ENCODE assay signal across 21 mouse cellular contexts in genomic region chr6:31137351-31137750, GRCm38 (mm10).
DNase-seq lines count a peak whose midpoint lies in the region; ATAC-seq and TF ChIP-seq lines count a peak whose summit lies in the region.
"Had no signal": no experiment of that assay in that cellular context is flagged by ENCODE, and none has a peak within 500 bp of the region (broad histone marks: within the 10 kb centered on the region; RNA-seq: fewer than 3 reads in every experiment).

No protein-coding gene starts in this region.

- TF ChIP-seq EP300 in liver, postnatal 0 days (IDR thresholded peaks at IDR 0.05; ENCODE audit: low read depth) = no peak

- H3K27me3 ChIP-seq in heart, embryonic 12.5 days (replicated peaks) = no peaks in the 10 kb centered on the region
- no peaks in the 10 kb centered on the region for H3K27me3 ChIP-seq in kidney, embryonic 14.5 days (ENCODE audit: control insufficient read depth, insufficient read depth, low read length)
- no peaks in the 10 kb centered on the region for H3K27me3 ChIP-seq in liver, postnatal 0 days (ENCODE audit: insufficient read depth, low read length)
- H3K27me3 ChIP-seq in liver, embryonic 11.5 days (replicated peaks; ENCODE audit: control insufficient read depth, insufficient read depth, low read length) = no peaks in the 10 kb centered on the region
- H3K27me3 ChIP-seq in forebrain, embryonic 14.5 days (replicated peaks; ENCODE audit: control insufficient read depth, insufficient read depth, low read length) = no peaks in the 10 kb centered on the region
- H3K27me3 ChIP-seq: embryonic facial prominence, embryonic 15.5 days; forebrain, embryonic 15.5 days; hindbrain, embryonic 13.5 days; liver, embryonic 13.5 days; megakaryocyte, embryonic 14.5 days; midbrain, embryonic 15.5 days; neural tube, embryonic 12.5 days; stomach, embryonic 15.5 days had no signal

- no peak overlapping the region for H3K27ac ChIP-seq in heart, embryonic 12.5 days (ENCODE audit: poor library complexity, severe bottlenecking)
- no peak overlapping the region for H3K27ac ChIP-seq in kidney, embryonic 14.5 days (ENCODE audit: low read depth, low read length)
- no peak overlapping the region for H3K27ac ChIP-seq in liver, postnatal 0 days (ENCODE audit: low read depth)
- no peak overlapping the region for H3K27ac ChIP-seq in liver, embryonic 11.5 days (ENCODE audit: low read depth, low read length)
- no peak overlapping the region for H3K27ac ChIP-seq in forebrain, embryonic 14.5 days (ENCODE audit: low read depth, low read length)
- H3K27ac ChIP-seq: embryonic facial prominence, embryonic 15.5 days; forebrain, embryonic 15.5 days; hindbrain, embryonic 13.5 days; liver, embryonic 13.5 days; midbrain, embryonic 15.5 days; neural tube, embryonic 12.5 days; stomach, embryonic 15.5 days had no signal

- DNase-seq in heart, adult 11 months = peak; percentile 98
- DNase-seq in kidney, adult 18-20 months = peak; percentile 50
- DNase-seq in liver, postnatal 0 days = no peak
- DNase-seq in liver, embryonic 11.5 days (ENCODE audit: low spot score) = no peak
- peak; percentile 71 for DNase-seq in skeletal muscle tissue, adult 2 months (ENCODE audit: low read depth, low spot score)
- DNase-seq in forebrain, embryonic 14.5 days (ENCODE audit: low spot score) = no peak
- DNase-seq: adrenal gland, postnatal 25 days; cerebellum, adult 11 months; cerebellum, adult 9-11 months; layer of hippocampus, postnatal 36 days; liver, embryonic 13.5 days had no signal

- no peaks in the 10 kb centered on the region for H3K36me3 ChIP-seq in heart, embryonic 12.5 days
- H3K36me3 ChIP-seq in kidney, embryonic 14.5 days (ENCODE audit: control insufficient read depth, insufficient read depth, low read length) = no peaks in the 10 kb centered on the region
- H3K36me3 ChIP-seq in liver, postnatal 0 days (replicated peaks; ENCODE audit: insufficient read depth, low read length) = no peaks in the 10 kb centered on the region
- no peaks in the 10 kb centered on the region for H3K36me3 ChIP-seq in liver, embryonic 11.5 days (ENCODE audit: control insufficient read depth, insufficient read depth, low read length)
- H3K36me3 ChIP-seq in forebrain, embryonic 14.5 days (ENCODE audit: control insufficient read depth, insufficient read depth, low read length) = no peaks in the 10 kb centered on the region
- H3K36me3 ChIP-seq: embryonic facial prominence, embryonic 15.5 days; forebrain, embryonic 15.5 days; hindbrain, embryonic 13.5 days; liver, embryonic 13.5 days; midbrain, embryonic 15.5 days; neural tube, embryonic 12.5 days; stomach, embryonic 15.5 days had no signal

- no peak for ATAC-seq in heart, embryonic 12.5 days (ENCODE audit: insufficient number of reproducible peaks, low FRiP score)
- ATAC-seq in kidney, embryonic 14.5 days (ENCODE audit: low FRiP score, low TSS enrichment) = no peak
- ATAC-seq in liver, postnatal 0 days = peak; percentile 36; the same call in 1 of the 2 replicates
- ATAC-seq in liver, embryonic 11.5 days (replicated peaks; ENCODE audit: low FRiP score) = no peak
- ATAC-seq in forebrain, embryonic 14.5 days = no peak
- ATAC-seq: midbrain, embryonic 15.5 days had no signal

- no peaks in the 10 kb centered on the region for H3K9me3 ChIP-seq in heart, embryonic 12.5 days (replicated peaks)
- H3K9me3 ChIP-seq in kidney, embryonic 14.5 days (ENCODE audit: control insufficient read depth, low read length) = peaks cover 7% of the 10 kb centered on the region; the same call in 1 of the 2 replicates
- no peaks in the 10 kb centered on the region for H3K9me3 ChIP-seq in liver, postnatal 0 days (ENCODE audit: low read length)
- no peaks in the 10 kb centered on the region for H3K9me3 ChIP-seq in liver, embryonic 11.5 days (ENCODE audit: control insufficient read depth, low read length)
- peaks cover 3% of the 10 kb centered on the region; the same call in 1 of the 2 replicates for H3K9me3 ChIP-seq in forebrain, embryonic 14.5 days (replicated peaks; ENCODE audit: control insufficient read depth, low read length)
- H3K9me3 ChIP-seq: embryonic facial prominence, embryonic 15.5 days; liver, embryonic 13.5 days; megakaryocyte, embryonic 14.5 days; midbrain, embryonic 15.5 days; stomach, embryonic 15.5 days had no signal

- no peak overlapping the region for H3K9ac ChIP-seq in heart, embryonic 12.5 days
- H3K9ac ChIP-seq in kidney, embryonic 14.5 days (ENCODE audit: low read depth, low read length) = no peak overlapping the region
- H3K9ac ChIP-seq in liver, postnatal 0 days (replicated peaks) = no peak overlapping the region
- no peak overlapping the region for H3K9ac ChIP-seq in liver, embryonic 11.5 days (ENCODE audit: low read depth, low read length)
- no peak overlapping the region for H3K9ac ChIP-seq in forebrain, embryonic 14.5 days (ENCODE audit: low read length)
- H3K9ac ChIP-seq: embryonic facial prominence, embryonic 15.5 days; forebrain, embryonic 15.5 days; hindbrain, embryonic 13.5 days; liver, embryonic 13.5 days; lung, embryonic 14.5 days; midbrain, embryonic 15.5 days; neural tube, embryonic 12.5 days; stomach, embryonic 15.5 days had no signal

- H3K4me2 ChIP-seq in heart, embryonic 12.5 days = no peak overlapping the region
- H3K4me2 ChIP-seq in kidney, embryonic 14.5 days (replicated peaks; ENCODE audit: low read depth, low read length) = no peak overlapping the region
- H3K4me2 ChIP-seq in liver, postnatal 0 days (ENCODE audit: low read depth, low read length) = no peak overlapping the region
- no peak overlapping the region for H3K4me2 ChIP-seq in liver, embryonic 11.5 days
- H3K4me2 ChIP-seq in forebrain, embryonic 14.5 days (ENCODE audit: low read length) = no peak overlapping the region
- H3K4me2 ChIP-seq: embryonic facial prominence, embryonic 15.5 days; forebrain, embryonic 15.5 days; hindbrain, embryonic 13.5 days; liver, embryonic 13.5 days; lung, embryonic 14.5 days; midbrain, embryonic 15.5 days; neural tube, embryonic 12.5 days; stomach, embryonic 15.5 days had no signal

- H3K4me1 ChIP-seq in heart, embryonic 12.5 days (replicated peaks) = peaks cover 15% of the 10 kb centered on the region
- no peaks in the 10 kb centered on the region for H3K4me1 ChIP-seq in kidney, embryonic 14.5 days (ENCODE audit: control insufficient read depth, insufficient read depth, low read length)
- H3K4me1 ChIP-seq in liver, postnatal 0 days (ENCODE audit: insufficient read depth) = no peaks in the 10 kb centered on the region
- 0 out of 2 replicates have a peak, but pooled peaks cover 2% of the 10 kb centered on the region for H3K4me1 ChIP-seq in liver, embryonic 11.5 days (replicated peaks; ENCODE audit: control insufficient read depth, insufficient read depth, low read length)
- H3K4me1 ChIP-seq in forebrain, embryonic 14.5 days (ENCODE audit: control insufficient read depth, insufficient read depth, low read length) = no peaks in the 10 kb centered on the region
- H3K4me1 ChIP-seq: forebrain, embryonic 15.5 days; hindbrain, embryonic 13.5 days; liver, embryonic 13.5 days; midbrain, embryonic 15.5 days; neural tube, embryonic 12.5 days; stomach, embryonic 15.5 days had no signal

- no peak for TF ChIP-seq CTCF in liver, postnatal 0 days (IDR thresholded peaks at IDR 0.05; ENCODE audit: low read depth)

- WGBS in heart, embryonic 12.5 days = 69% methylated on average over 8 of the region's 8 CpGs
- WGBS in kidney, embryonic 14.5 days = 86% methylated on average over 8 of the region's 8 CpGs
- 63% methylated on average over 8 of the region's 8 CpGs for WGBS in liver, postnatal 0 days (ENCODE audit: insufficient replicate concordance)
- WGBS in liver, embryonic 11.5 days = 83% methylated on average over 8 of the region's 8 CpGs
- WGBS in forebrain, embryonic 14.5 days = 88% methylated on average over 8 of the region's 8 CpGs

- no peak overlapping the region for H3K4me3 ChIP-seq in heart, embryonic 12.5 days
- H3K4me3 ChIP-seq in kidney, embryonic 14.5 days (ENCODE audit: low read length) = no peak overlapping the region
- H3K4me3 ChIP-seq in liver, postnatal 0 days (ENCODE audit: low read depth, low read length) = no peak overlapping the region
- no peak overlapping the region for H3K4me3 ChIP-seq in liver, embryonic 11.5 days (ENCODE audit: low read depth, low read length)
- H3K4me3 ChIP-seq in forebrain, embryonic 14.5 days (ENCODE audit: low read depth, low read length) = no peak overlapping the region
- H3K4me3 ChIP-seq: embryonic facial prominence, embryonic 15.5 days; forebrain, embryonic 15.5 days; hindbrain, embryonic 13.5 days; liver, embryonic 13.5 days; megakaryocyte, embryonic 14.5 days; midbrain, embryonic 15.5 days; neural tube, embryonic 12.5 days; stomach, embryonic 15.5 days had no signal

Comparison
In these comparisons a context has a peak if more than half of its experiments do, and no peak if none do; other contexts are left out.
1. DNase-seq: peak in heart, adult 11 months (single experiment), kidney, adult 18-20 months (single experiment) and skeletal muscle tissue, adult 2 months (single experiment); none in liver, postnatal 0 days (single experiment), liver, embryonic 11.5 days (single experiment) and forebrain, embryonic 14.5 days (single experiment).